Mouse (Mus musculus): Measurements from ENCODE around the gene Lat. TPM values are rescaled to one million over a fixed set of nuclear protein-coding genes. Genes with fewer than 3 reads are reported as not detected.

The Lat gene
- polyA plus RNA-seq, 1 experiment from 2014 or later: 3.4 TPM

GRCm38 (mm10) chr7:126351419-126351951, 17.9 kb downstream of the Lat start:
- Histone ChIP-seq H3K36me3 (no peaks in the 10 kb centered on the region), H3K9me3 (replicated peaks) (no peaks in the 10 kb centered on the region), H3K27me3 (replicated peaks) (0 out of 2 replicates have a peak, but pooled peaks cover 4% of the 10 kb centered on the region), H3K4me1 (replicated peaks) (peaks cover 16% of the 10 kb centered on the region), H3K27ac (ENCODE audit: poor library complexity, severe bottlenecking) (no peak overlapping the region), H3K4me3 (no peak overlapping the region), H3K4me2 (no peak overlapping the region), H3K9ac (no peak overlapping the region)
- 50% methylated on average over 10 of the region's 10 CpGs for WGBS
- ATAC-seq (ENCODE audit: insufficient number of reproducible peaks, low FRiP score): no peak

GRCm38 (mm10) chr7:126350748-126351418, 18.5 kb downstream of the Lat start:
- Histone ChIP-seq H3K4me3 (no peak overlapping the region), H3K4me2 (peak overlapping the region; percentile 17; the same call in 1 of the 2 replicates), H3K9me3 (replicated peaks) (no peaks in the 10 kb centered on the region), H3K9ac (no peak overlapping the region), H3K27me3 (replicated peaks) (0 out of 2 replicates have a peak, but pooled peaks cover 4% of the 10 kb centered on the region), H3K36me3 (no peaks in the 10 kb centered on the region), H3K4me1 (replicated peaks) (peaks cover 16% of the 10 kb centered on the region), H3K27ac (ENCODE audit: poor library complexity, severe bottlenecking) (no peak overlapping the region)
- 63% methylated on average over 20 of the region's 20 CpGs for WGBS
- ATAC-seq (ENCODE audit: insufficient number of reproducible peaks, low FRiP score): no peak

- Histone ChIP-seq H3K4me2 (no peak overlapping the region), H3K36me3 (no peaks in the 10 kb centered on the region), H3K4me3 (no peak overlapping the region), H3K9ac (no peak overlapping the region), H3K4me1 (replicated peaks) (no peaks in the 10 kb centered on the region), H3K27ac (ENCODE audit: poor library complexity, severe bottlenecking) (no peak overlapping the region), H3K27me3 (replicated peaks) (0 out of 2 replicates have a peak, but pooled peaks cover 4% of the 10 kb centered on the region), H3K9me3 (replicated peaks) (no peaks in the 10 kb centered on the region)
- WGBS: 36% methylated on average over 8 of the region's 8 CpGs
- ATAC-seq (ENCODE audit: insufficient number of reproducible peaks, low FRiP score): no peak
Measured at GRCm38 (mm10) chr7:126348293-126348692, 21.1 kb downstream of the Lat start.

- H3K27me3 ChIP-seq (replicated peaks): 0 out of 2 replicates have a peak, but pooled peaks cover 4% of the 10 kb centered on the region
- ATAC-seq (ENCODE audit: insufficient number of reproducible peaks, low FRiP score): no peak
- H3K4me3 ChIP-seq: no peak overlapping the region
- no peaks in the 10 kb centered on the region for H3K4me1 ChIP-seq (replicated peaks)
- H3K9me3 ChIP-seq (replicated peaks): no peaks in the 10 kb centered on the region
- no peaks in the 10 kb centered on the region for H3K36me3 ChIP-seq
- 49% methylated on average over 1 of the region's 1 CpGs for WGBS
- H3K27ac ChIP-seq (ENCODE audit: poor library complexity, severe bottlenecking): no peak overlapping the region
- no peak overlapping the region for H3K9ac ChIP-seq
- H3K4me2 ChIP-seq: no peak overlapping the region
Measured at GRCm38 (mm10) chr7:126347098-126347497, 22.3 kb downstream of the Lat start.

GRCm38 (mm10) chr7:126345969-126346368, 23.4 kb downstream of the Lat start:
- H3K27me3 ChIP-seq (replicated peaks): 0 out of 2 replicates have a peak, but pooled peaks cover 4% of the 10 kb centered on the region
- peaks cover 2% of the 10 kb centered on the region; the same call in 1 of the 2 replicates for H3K4me1 ChIP-seq (replicated peaks)
- H3K27ac ChIP-seq (ENCODE audit: poor library complexity, severe bottlenecking): no peak overlapping the region
- no peaks in the 10 kb centered on the region for H3K36me3 ChIP-seq
- no peak overlapping the region for H3K9ac ChIP-seq
- no peak overlapping the region for H3K4me3 ChIP-seq
- no peaks in the 10 kb centered on the region for H3K9me3 ChIP-seq (replicated peaks)
- H3K4me2 ChIP-seq: no peak overlapping the region
- 50% methylated on average over 3 of the region's 3 CpGs for WGBS
- ATAC-seq (ENCODE audit: insufficient number of reproducible peaks, low FRiP score): no peak

- H3K27ac ChIP-seq (ENCODE audit: poor library complexity, severe bottlenecking): no peak overlapping the region
- peaks cover 6% of the 10 kb centered on the region; the same call in 1 of the 2 replicates for H3K4me1 ChIP-seq (replicated peaks)
- H3K36me3 ChIP-seq: no peaks in the 10 kb centered on the region
- H3K9me3 ChIP-seq (replicated peaks): no peaks in the 10 kb centered on the region
- no peak for ATAC-seq (ENCODE audit: insufficient number of reproducible peaks, low FRiP score)
- H3K9ac ChIP-seq: no peak overlapping the region
- no peak overlapping the region for H3K4me3 ChIP-seq
- 0 out of 2 replicates have a peak, but pooled peaks cover 4% of the 10 kb centered on the region for H3K27me3 ChIP-seq (replicated peaks)
- WGBS: 65% methylated on average over 3 of the region's 3 CpGs
- H3K4me2 ChIP-seq: no peak overlapping the region
Measured at GRCm38 (mm10) chr7:126345557-126345956, 23.8 kb downstream of the Lat start.

- Histone ChIP-seq H3K9ac (no peak overlapping the region), H3K27ac (ENCODE audit: poor library complexity, severe bottlenecking) (no peak overlapping the region), H3K4me2 (no peak overlapping the region), H3K9me3 (replicated peaks) (no peaks in the 10 kb centered on the region), H3K4me3 (no peak overlapping the region), H3K36me3 (no peaks in the 10 kb centered on the region), H3K27me3 (replicated peaks) (no peaks in the 10 kb centered on the region), H3K4me1 (replicated peaks) (peaks cover 16% of the 10 kb centered on the region)
- no peak for ATAC-seq (ENCODE audit: insufficient number of reproducible peaks, low FRiP score)
- 26% methylated on average over 6 of the region's 6 CpGs for WGBS
Measured at GRCm38 (mm10) chr7:126340896-126341295, 28.5 kb downstream of the Lat start.

GRCm38 (mm10) chr7:126340206-126340618, 29.2 kb downstream of the Lat start:
- Histone ChIP-seq H3K27ac (ENCODE audit: poor library complexity, severe bottlenecking) (no peak overlapping the region), H3K9ac (no peak overlapping the region), H3K4me2 (no peak overlapping the region), H3K4me3 (no peak overlapping the region), H3K27me3 (replicated peaks) (no peaks in the 10 kb centered on the region), H3K9me3 (replicated peaks) (no peaks in the 10 kb centered on the region), H3K4me1 (replicated peaks) (peaks cover 16% of the 10 kb centered on the region), H3K36me3 (no peaks in the 10 kb centered on the region)
- no peak for ATAC-seq (ENCODE audit: insufficient number of reproducible peaks, low FRiP score)
- WGBS: 49% methylated on average over 6 of the region's 6 CpGs

- Histone ChIP-seq H3K4me2 (no peak overlapping the region), H3K27ac (ENCODE audit: poor library complexity, severe bottlenecking) (0 out of 2 replicates have a peak overlapping the region, but pooled peaks have one; percentile 35), H3K27me3 (replicated peaks) (no peaks in the 10 kb centered on the region), H3K4me3 (no peak overlapping the region), H3K9me3 (replicated peaks) (no peaks in the 10 kb centered on the region), H3K36me3 (no peaks in the 10 kb centered on the region), H3K9ac (no peak overlapping the region), H3K4me1 (replicated peaks) (peaks cover 16% of the 10 kb centered on the region)
- ATAC-seq (ENCODE audit: insufficient number of reproducible peaks, low FRiP score): no peak
- WGBS: 70% methylated on average over 8 of the region's 8 CpGs
Measured at GRCm38 (mm10) chr7:126339521-126339971, 29.8 kb downstream of the Lat start.

- no peak overlapping the region for H3K4me2 ChIP-seq
Measured at GRCm38 (mm10) chr7:126338906-126339305, 30.5 kb downstream of the Lat start.

GRCm38 (mm10) chr7:126335556-126335955, 33.8 kb downstream of the Lat start:
- no peak for ATAC-seq (ENCODE audit: insufficient number of reproducible peaks, low FRiP score)
- peaks cover 10% of the 10 kb centered on the region for H3K4me1 ChIP-seq (replicated peaks)

More at GRCm38 (mm10) chr7:126338906-126339305, 30.5 kb downstream of the Lat start:
- no peaks in the 10 kb centered on the region for H3K36me3 ChIP-seq
- no peaks in the 10 kb centered on the region for H3K9me3 ChIP-seq (replicated peaks)
- no peak for ATAC-seq (ENCODE audit: insufficient number of reproducible peaks, low FRiP score)
- H3K4me3 ChIP-seq: no peak overlapping the region
- no peak overlapping the region for H3K27ac ChIP-seq (ENCODE audit: poor library complexity, severe bottlenecking)
- no peaks in the 10 kb centered on the region for H3K27me3 ChIP-seq (replicated peaks)
- no peak overlapping the region for H3K9ac ChIP-seq
- H3K4me1 ChIP-seq (replicated peaks): peaks cover 16% of the 10 kb centered on the region
- 75% methylated on average over 8 of the region's 8 CpGs for WGBS

More at GRCm38 (mm10) chr7:126335556-126335955, 33.8 kb downstream of the Lat start:
- no peak overlapping the region for H3K9ac ChIP-seq
- WGBS: 78% methylated on average over 1 of the region's 1 CpGs
- H3K4me2 ChIP-seq: no peak overlapping the region
- H3K27ac ChIP-seq (ENCODE audit: poor library complexity, severe bottlenecking): no peak overlapping the region
- no peaks in the 10 kb centered on the region for H3K36me3 ChIP-seq
- H3K9me3 ChIP-seq (replicated peaks): no peaks in the 10 kb centered on the region
- no peak overlapping the region for H3K4me3 ChIP-seq
- H3K27me3 ChIP-seq (replicated peaks): no peaks in the 10 kb centered on the region
